Mouse (Mus musculus) megakaryocyte, embryonic 14.5 days (primary cell): ENCODE data around the gene Olfr670. TPM values are rescaled to one million over a fixed set of nuclear protein-coding genes. Genes with fewer than 3 reads are reported as not detected.
"Not testable (repeated sequence)": the region's sequence is repeated elsewhere in the genome, so short reads cannot be mapped to it uniquely, and the experiment has no call there.

Experiments
- H3K27me3 ChIP-seq: replicated peaks from 2 replicates; pipeline ENCODE3; 2012; ENCODE audit warnings: inconsistent platforms
- H3K36me3 ChIP-seq: replicated peaks from 2 replicates; pipeline ENCODE3; 2012; ENCODE audit warnings: low read length, inconsistent platforms, mixed read lengths
- H3K4me1 ChIP-seq: 2 replicates; pipeline ENCODE4 v1.6.1; 2012; ENCODE audit warnings: inconsistent platforms
- H3K4me3 ChIP-seq: replicated peaks from 2 replicates; pipeline ENCODE3; 2012; ENCODE audit warnings: moderate library complexity, mild to moderate bottlenecking, inconsistent platforms
- H3K9me3 ChIP-seq: 2 replicates; pipeline ENCODE4 v1.6.1; 2012; ENCODE audit warnings: inconsistent platforms
- FLI1 ChIP-seq: IDR thresholded peaks from 2 replicates; pipeline ENCODE4 v1.6.1; 2012; ENCODE audit warnings: low read length, inconsistent platforms, mixed read lengths
- GATA1 ChIP-seq: IDR thresholded peaks from 3 replicates; pipeline ENCODE4 v1.6.1; 2012; ENCODE audit warnings: mixed read lengths, low read length, inconsistent platforms, borderline replicate concordance
- polyA plus RNA-seq: library from polyadenylated mRNA; stranded (reverse); fragments of >175 nt; gene quantifications from 2 replicates; pipeline ENCODE4 v1.2.3, GENCODE M21; 2012; ENCODE audit warnings: low replicate concordance; ENCODE audit not compliant: insufficient read depth

Olfr670 gene
- polyA plus RNA-seq = not detected in 2 replicates

- no peaks in the 10 kb centered on the region for H3K27me3 ChIP-seq
- peaks cover 10% of the 10 kb centered on the region for H3K9me3 ChIP-seq
- H3K4me3 ChIP-seq = no peak within 1 kb of the TSS
- TF ChIP-seq FLI1 (no peak), GATA1 (no peak)
- H3K4me1 ChIP-seq = no peaks in the 10 kb centered on the region
- H3K36me3 ChIP-seq = no peaks in the 10 kb centered on the region
Measured at GRCm38 (mm10) chr7:104962520-104962919, at the start of gene Olfr670. Gene Olfr670, minus strand, starts transcription at chr7:104962620.

- Histone ChIP-seq H3K27me3 (no peaks in the 10 kb centered on the region), H3K4me1 (no peaks in the 10 kb centered on the region)
- TF ChIP-seq GATA1 (no peak), FLI1 (no peak)
Measured at GRCm38 (mm10) chr7:105001929-105002328, 39.5 kb upstream of the Olfr670 start, which contains the start of gene Olfr672. Gene Olfr672, minus strand, starts transcription at chr7:105002029.

GRCm38 (mm10) chr7:104979026-104979425 lies 16.6 kb upstream of the Olfr670 start, which contains the start of gene Olfr671:
Gene Olfr671, minus strand, starts transcription at chr7:104979126.
- TF ChIP-seq FLI1 (no peak), GATA1 (no peak)
- Histone ChIP-seq H3K27me3 (no peaks in the 10 kb centered on the region), H3K4me3 (no peak within 1 kb of the TSS), H3K36me3 (no peaks in the 10 kb centered on the region), H3K4me1 (no peaks in the 10 kb centered on the region), H3K9me3 (peaks cover 7% of the 10 kb centered on the region; the same call in 1 of the 2 replicates)

More at GRCm38 (mm10) chr7:105001929-105002328, 39.5 kb upstream of the Olfr670 start, which contains the start of gene Olfr672:
- Histone ChIP-seq H3K36me3 (no peaks in the 10 kb centered on the region), H3K4me3 (no peak within 1 kb of the TSS), H3K9me3 (0 out of 2 replicates have a peak, but pooled peaks cover 3% of the 10 kb centered on the region)

- H3K36me3 ChIP-seq, H3K4me1 ChIP-seq, H3K4me3 ChIP-seq, H3K9me3 ChIP-seq, H3K27me3 ChIP-seq: not testable (repeated sequence)
Measured at GRCm38 (mm10) chr7:104972507-104972906, 10.1 kb upstream of the Olfr670 start.

- H3K4me1 ChIP-seq, H3K9me3 ChIP-seq, H3K27me3 ChIP-seq, H3K4me3 ChIP-seq, H3K36me3 ChIP-seq: not testable (repeated sequence)
Measured at GRCm38 (mm10) chr7:104950234-104950633, 12.2 kb downstream of the Olfr670 start.

GRCm38 (mm10) chr7:104933940-104934339 lies 28.5 kb downstream of the Olfr670 start, which contains the start of gene Olfr669:
Gene Olfr669, plus strand, starts transcription at chr7:104934240.
- no peaks in the 10 kb centered on the region for H3K27me3 ChIP-seq
- no peaks in the 10 kb centered on the region for H3K36me3 ChIP-seq
- peaks cover 8% of the 10 kb centered on the region; the same call in 1 of the 2 replicates for H3K9me3 ChIP-seq
- H3K4me1 ChIP-seq = no peaks in the 10 kb centered on the region
- H3K4me3 ChIP-seq = no peak within 1 kb of the TSS
- TF ChIP-seq FLI1 (no peak), GATA1 (no peak)

GRCm38 (mm10) chr7:104927957-104928356 lies 34.5 kb downstream of the Olfr670 start, which contains the start of gene Olfr668:
Gene Olfr668, minus strand, starts transcription at chr7:104928057.
- Histone ChIP-seq H3K4me1 (no peaks in the 10 kb centered on the region), H3K9me3 (peaks cover 8% of the 10 kb centered on the region; the same call in 1 of the 2 replicates), H3K27me3 (no peaks in the 10 kb centered on the region), H3K36me3 (no peaks in the 10 kb centered on the region), H3K4me3 (no peak within 1 kb of the TSS)
- no peak for TF ChIP-seq GATA1
- no peak for TF ChIP-seq FLI1

- Histone ChIP-seq H3K27me3 (no peaks in the 10 kb centered on the region), H3K36me3 (no peaks in the 10 kb centered on the region), H3K9me3 (peaks cover 4% of the 10 kb centered on the region; the same call in 1 of the 2 replicates), H3K4me1 (no peaks in the 10 kb centered on the region), H3K4me3 (no peak within 1 kb of the TSS)
- TF ChIP-seq GATA1 (no peak), FLI1 (no peak)
Measured at GRCm38 (mm10) chr7:104921382-104921781, 41.0 kb downstream of the Olfr670 start, which contains the start of gene Olfr667. Gene Olfr667, minus strand, starts transcription at chr7:104921482.

Other genes starting within 250 kb of the Olfr670 start
- not detected in 2 replicates for gene Usp17le, start 185.2 kb downstream of the Olfr670 start, polyA plus RNA-seq
- not detected in 2 replicates for gene Usp17lb, start 120.0 kb downstream of the Olfr670 start, polyA plus RNA-seq
- gene Usp17la, start 105.6 kb downstream of the Olfr670 start, polyA plus RNA-seq = not detected in 2 replicates
- not detected in 2 replicates for gene Olfr665, start 84.6 kb downstream of the Olfr670 start, polyA plus RNA-seq
- not detected in 2 replicates for gene Olfr666, start 66.7 kb downstream of the Olfr670 start, polyA plus RNA-seq
- gene Olfr667, start 41.1 kb downstream of the Olfr670 start, polyA plus RNA-seq = not detected in 2 replicates
- not detected in 2 replicates for gene Olfr668, start 34.6 kb downstream of the Olfr670 start, polyA plus RNA-seq
- not detected in 2 replicates for gene Olfr669, start 28.4 kb downstream of the Olfr670 start, polyA plus RNA-seq
- 2.6 TPM in 1 of 2 replicates, not detected in the other for gene Olfr671, start 16.5 kb upstream of the Olfr670 start, polyA plus RNA-seq
- not detected in 2 replicates for gene Olfr672, start 39.4 kb upstream of the Olfr670 start, polyA plus RNA-seq
- not detected in 2 replicates for gene Olfr675, start 65.8 kb upstream of the Olfr670 start, polyA plus RNA-seq
- not detected in 2 replicates for gene Olfr676, start 70.1 kb upstream of the Olfr670 start, polyA plus RNA-seq
- not detected in 2 replicates for gene Olfr677, start 88.8 kb upstream of the Olfr670 start, polyA plus RNA-seq
- gene Olfr678, start 101.9 kb upstream of the Olfr670 start, polyA plus RNA-seq = not detected in 2 replicates
- not detected in 2 replicates for gene Olfr679, start 118.6 kb upstream of the Olfr670 start, polyA plus RNA-seq
- not detected in 2 replicates for gene Olfr680-ps1, start 130.2 kb upstream of the Olfr670 start, polyA plus RNA-seq
- gene Olfr681, start 154.2 kb upstream of the Olfr670 start, polyA plus RNA-seq = not detected in 2 replicates
- gene Olfr683, start 184.4 kb upstream of the Olfr670 start, polyA plus RNA-seq = not detected in 2 replicates
- gene Olfr684, start 201.0 kb upstream of the Olfr670 start, polyA plus RNA-seq = not detected in 2 replicates
- not detected in 2 replicates for gene Olfr685, start 223.4 kb upstream of the Olfr670 start, polyA plus RNA-seq
- not detected in 2 replicates for gene Olfr686, start 244.9 kb upstream of the Olfr670 start, polyA plus RNA-seq